Mouse (Mus musculus) heart, adult 2 months (tissue): Measurements from ENCODE around the gene Gpr108. TPM values are rescaled to one million over a fixed set of nuclear protein-coding genes. Genes with fewer than 3 reads are reported as not detected.

ENCODE experiments used
- DNase-seq, 2 experiments: peaks; one replicate each; pipeline ENCODE4 v3.0.0; 2021
- H3K27ac ChIP-seq: fragments of 200-600 bp; 2 replicates; pipeline ENCODE4 v1.8.1; 2022
- H3K27me3 ChIP-seq: fragments of 200-500 bp; 2 replicates; pipeline ENCODE4 v1.6.1; 2012; ENCODE audit warnings: mild to moderate bottlenecking, low read length, inconsistent platforms, mixed read lengths; ENCODE audit not compliant: control insufficient read depth, insufficient read depth
- H3K36me3 ChIP-seq: fragments of 200-500 bp; 2 replicates; pipeline ENCODE4 v1.6.1; 2012; ENCODE audit warnings: low read length, inconsistent platforms; ENCODE audit not compliant: control insufficient read depth, insufficient read depth
- H3K4me1 ChIP-seq: fragments of 200-500 bp; 2 replicates; pipeline ENCODE4 v1.6.1; 2011; ENCODE audit warnings: low read length; ENCODE audit not compliant: control insufficient read depth, insufficient read depth
- H3K4me3 ChIP-seq: fragments of 200-600 bp; 2 replicates; pipeline ENCODE4 v1.8.1; 2022
- H3K79me2 ChIP-seq: fragments of 200-500 bp; replicated peaks from 2 replicates; pipeline ENCODE4 v1.6.1; 2012; ENCODE audit warnings: mild to moderate bottlenecking, inconsistent platforms, low read length, moderate library complexity, mixed read lengths; ENCODE audit not compliant: control insufficient read depth, insufficient read depth
- H3K9ac ChIP-seq: fragments of 200-500 bp; 2 replicates; pipeline ENCODE4 v1.6.1; 2012; ENCODE audit warnings: low read depth, mild to moderate bottlenecking, control low read depth, inconsistent platforms, low read length, mixed read lengths
- CTCF ChIP-seq: fragments of 200-600 bp; IDR thresholded peaks from 2 replicates; pipeline ENCODE4 v1.8.1; 2022; ENCODE audit warnings: antibody characterized with exemption, mild to moderate bottlenecking, moderate library complexity
- EP300 ChIP-seq: fragments of 200-500 bp; IDR thresholded peaks from 2 replicates; pipeline ENCODE4 v1.6.1; 2011; ENCODE audit warnings: low read depth, low read length, control low read depth; ENCODE audit not compliant: insufficient read depth
- POLR2A ChIP-seq: fragments of 200-500 bp; IDR thresholded peaks from 2 replicates; pipeline ENCODE4 v1.6.1; 2011; ENCODE audit warnings: mild to moderate bottlenecking, low read depth, low read length, control low read depth; ENCODE audit not compliant: insufficient read depth
- WGBS: fragments of 180-500 bp; shearing (Covaris S2); methylation state at CpG from one replicate; pipeline ENCODE4 v1.1.7; 2018; 5-methylcytosine and 5-hydroxymethylcytosine counted together
- intact Hi-C: fragments of 180-260 bp; cut with DNase I; formaldehyde crosslinking; loops from one replicate; pipeline ENCODE4 v1.15.1; 2025
- polyA plus RNA-seq: library from polyadenylated mRNA; depleted of rRNA; stranded (reverse); fragments of >200 nt; gene quantifications from 2 replicates; pipeline ENCODE4 v1.2.3, GENCODE M21; 2012
- total RNA-seq, 2 experiments: library from RNA; stranded (reverse); gene quantifications; 2 replicates each; pipeline ENCODE4 v1.2.3; 2021

The Gpr108 gene
- total and polyA plus RNA-seq, 3 experiments: 27.8 to 37.9 (median 32.7) TPM

GRCm38 (mm10) chr17:57260351-57260750 is 12.1 kb upstream of the Gpr108 start:
- H3K4me3 ChIP-seq: no peak overlapping the region
- no peak for TF ChIP-seq CTCF
- TF ChIP-seq EP300: no peak
- no peak for TF ChIP-seq POLR2A
- no peak for DNase-seq
- intact Hi-C loops: no loop called here
- no peaks in the 10 kb centered on the region for H3K27me3 ChIP-seq
- peak overlapping the region; percentile 80 for H3K27ac ChIP-seq
- peaks cover 2% of the 10 kb centered on the region; the same call in 1 of the 2 replicates for H3K79me2 ChIP-seq
- no peak overlapping the region for H3K9ac ChIP-seq
- peaks cover 13% of the 10 kb centered on the region for H3K36me3 ChIP-seq
- H3K4me1 ChIP-seq: peaks cover 4% of the 10 kb centered on the region
- 77% methylated on average over 9 of the region's 9 CpGs for WGBS

DNA sequence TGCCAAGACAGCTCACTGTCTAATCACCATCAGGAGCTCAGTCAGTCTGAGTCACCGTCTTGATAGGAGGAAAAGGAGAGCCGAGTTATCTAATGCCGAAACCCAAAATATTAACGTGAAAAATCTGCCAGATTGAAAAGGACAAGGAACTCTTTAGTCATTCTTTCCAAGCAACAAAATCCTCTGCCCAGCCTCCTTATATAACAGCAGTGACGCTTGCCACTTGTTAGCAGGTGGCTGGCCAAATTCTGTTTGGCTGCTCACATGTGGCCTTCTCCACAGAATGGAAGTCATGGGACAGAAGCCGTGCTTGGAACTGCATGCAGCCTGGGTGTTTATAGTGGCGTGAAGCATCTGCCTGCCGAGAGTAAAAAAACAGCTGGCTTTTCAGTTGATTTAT is 11.5 kb upstream of the Gpr108 start:
- Histone ChIP-seq H3K79me2 (peaks cover 2% of the 10 kb centered on the region; the same call in 1 of the 2 replicates), H3K9ac (no peak overlapping the region; the same call in 1 of the 2 replicates), H3K27me3 (no peaks in the 10 kb centered on the region), H3K36me3 (peaks cover 13% of the 10 kb centered on the region), H3K27ac (peak overlapping the region; percentile 80), H3K4me1 (peaks cover 4% of the 10 kb centered on the region), H3K4me3 (no peak overlapping the region)
- TF ChIP-seq EP300: peak; percentile 96
- TF ChIP-seq POLR2A: 0 out of 2 replicates have a peak, but pooled peaks have one; percentile 21
- no peak for TF ChIP-seq CTCF
- intact Hi-C loops: no loop called here
- DNase-seq: peak; percentile 59 to 80
- WGBS: 45% methylated on average over 8 of the region's 8 CpGs

- 95% methylated on average over 3 of the region's 3 CpGs for WGBS
- H3K36me3 ChIP-seq: peaks cover 15% of the 10 kb centered on the region
- DNase-seq: no peak
Observed at GRCm38 (mm10) chr17:57258191-57258590, 9.9 kb upstream of the Gpr108 start.

GRCm38 (mm10) chr17:57256921-57257485 is 8.8 kb upstream of the Gpr108 start:
- peaks cover 15% of the 10 kb centered on the region for H3K36me3 ChIP-seq
- H3K79me2 ChIP-seq: peaks cover 2% of the 10 kb centered on the region; the same call in 1 of the 2 replicates
- intact Hi-C loops: no loop called here
- WGBS: 95% methylated on average over 22 of the region's 22 CpGs
- H3K27me3 ChIP-seq: no peaks in the 10 kb centered on the region
- H3K27ac ChIP-seq: no peak overlapping the region
- H3K4me3 ChIP-seq: no peak overlapping the region
- H3K4me1 ChIP-seq: peaks cover 4% of the 10 kb centered on the region
- DNase-seq: no peak
- no peak overlapping the region for H3K9ac ChIP-seq
- TF ChIP-seq EP300 (no peak), POLR2A (no peak), CTCF (no peak)

More at GRCm38 (mm10) chr17:57258191-57258590, 9.9 kb upstream of the Gpr108 start:
- Histone ChIP-seq H3K4me1 (peaks cover 4% of the 10 kb centered on the region), H3K27me3 (no peaks in the 10 kb centered on the region), H3K9ac (no peak overlapping the region), H3K4me3 (no peak overlapping the region), H3K27ac (no peak overlapping the region), H3K79me2 (peaks cover 2% of the 10 kb centered on the region; the same call in 1 of the 2 replicates)
- TF ChIP-seq CTCF (no peak), EP300 (no peak)
- intact Hi-C loops: no loop called here

GRCm38 (mm10) chr17:57255354-57255753 is 7.1 kb upstream of the Gpr108 start:
- peak; percentile 55 to 58 for DNase-seq
- Histone ChIP-seq H3K4me3 (no peak overlapping the region), H3K36me3 (peaks cover 12% of the 10 kb centered on the region)

GRCm38 (mm10) chr17:57253306-57253705 is 5.1 kb upstream of the Gpr108 start:
- Histone ChIP-seq H3K79me2 (peaks cover 2% of the 10 kb centered on the region; the same call in 1 of the 2 replicates), H3K27me3 (no peaks in the 10 kb centered on the region), H3K9ac (no peak overlapping the region), H3K4me1 (peaks cover 4% of the 10 kb centered on the region), H3K27ac (no peak overlapping the region), H3K36me3 (peaks cover 4% of the 10 kb centered on the region), H3K4me3 (no peak overlapping the region)
- intact Hi-C loops: no loop called here
- WGBS: 55% methylated on average over 6 of the region's 6 CpGs
- no peak for TF ChIP-seq POLR2A
- TF ChIP-seq EP300: no peak
- TF ChIP-seq CTCF: no peak
- DNase-seq: no peak

More at GRCm38 (mm10) chr17:57255354-57255753, 7.1 kb upstream of the Gpr108 start:
- Histone ChIP-seq H3K27me3 (no peaks in the 10 kb centered on the region), H3K9ac (no peak overlapping the region), H3K27ac (no peak overlapping the region; the same call in 1 of the 2 replicates), H3K4me1 (peaks cover 1% of the 10 kb centered on the region), H3K79me2 (peaks cover 2% of the 10 kb centered on the region; the same call in 1 of the 2 replicates)
- WGBS: 68% methylated on average over 14 of the region's 14 CpGs
- TF ChIP-seq EP300 (0 out of 2 replicates have a peak, but pooled peaks have one; percentile 30), CTCF (no peak)
- intact Hi-C loops: no loop called here
